ENCODE assay signal across 21 mouse cellular contexts in genomic region chr7:109700213-109700612, GRCm38 (mm10). TPM values are rescaled to one million over a fixed set of nuclear protein-coding genes. Genes with fewer than 3 reads are reported as not detected.
DNase-seq lines count a peak whose midpoint lies in the region; ATAC-seq and TF ChIP-seq lines count a peak whose summit lies in the region.
"Had no signal": no experiment of that assay in that cellular context is flagged by ENCODE, and none has a peak within 500 bp of the region (broad histone marks: within the 10 kb centered on the region; RNA-seq: fewer than 3 reads in every experiment).

No protein-coding gene starts in this region.

- H3K27me3 ChIP-seq in hindbrain, postnatal 0 days (ENCODE audit: insufficient read depth, low read length), result no peaks in the 10 kb centered on the region
- no peaks in the 10 kb centered on the region for H3K27me3 ChIP-seq in hindbrain, embryonic 12.5 days
- no peaks in the 10 kb centered on the region for H3K27me3 ChIP-seq in midbrain, postnatal 0 days (ENCODE audit: insufficient read depth, low read length)
- H3K27me3 ChIP-seq in midbrain, embryonic 14.5 days (ENCODE audit: control insufficient read depth, insufficient read depth, low read length), result no peaks in the 10 kb centered on the region
- no peaks in the 10 kb centered on the region for H3K27me3 ChIP-seq in MEL (ENCODE audit: control insufficient read depth in 1 of 2, insufficient read depth in 2 of 2, low read length in 2 of 2)
- no peaks in the 10 kb centered on the region for H3K27me3 ChIP-seq in splenic B cell, adult 2 months (ENCODE audit: control insufficient read depth, insufficient read depth, low read length, poor library complexity, severe bottlenecking)
- H3K27me3 ChIP-seq: heart, embryonic 15.5 days; neural tube, embryonic 13.5 days had no signal

- no peaks in the 10 kb centered on the region for H3K4me1 ChIP-seq in hindbrain, postnatal 0 days (ENCODE audit: insufficient read depth, low read length)
- H3K4me1 ChIP-seq in hindbrain, embryonic 12.5 days, result 0 out of 2 replicates have a peak, but pooled peaks cover 2% of the 10 kb centered on the region
- H3K4me1 ChIP-seq in midbrain, postnatal 0 days (ENCODE audit: insufficient read depth, low read length), result no peaks in the 10 kb centered on the region
- no peaks in the 10 kb centered on the region for H3K4me1 ChIP-seq in midbrain, embryonic 14.5 days (ENCODE audit: control insufficient read depth, insufficient read depth, low read length)
- H3K4me1 ChIP-seq in MEL (ENCODE audit: control insufficient read depth in 1 of 2, insufficient read depth in 2 of 2, low read length in 2 of 2), result peaks cover 0 to 20% of the 10 kb centered on the region in 2 experiments; a peak in 3 of 4 replicates

- DNase-seq in hindbrain, postnatal 0 days (ENCODE audit: low spot score), result no peak
- DNase-seq in midbrain, postnatal 0 days (ENCODE audit: low spot score), result no peak
- no peak for DNase-seq in midbrain, embryonic 14.5 days
- DNase-seq in MEL (ENCODE audit: low read depth, low spot score), result peak; percentile 53
- peak; percentile 15 for DNase-seq in splenic B cell, adult 2 months (ENCODE audit: low read depth, low spot score)
- no peak for DNase-seq in ovary, postnatal 10 days (ENCODE audit: low spot score)
- DNase-seq: adrenal gland, adult 2 months; cerebellum, adult 9-11 months; right cerebral cortex, adult 18-20 months; thymus, adult 18-20 months had no signal

- H3K9ac ChIP-seq in hindbrain, postnatal 0 days (replicated peaks; ENCODE audit: low read length), result no peak overlapping the region
- H3K9ac ChIP-seq in hindbrain, embryonic 12.5 days, result no peak overlapping the region
- no peak overlapping the region for H3K9ac ChIP-seq in midbrain, postnatal 0 days (replicated peaks; ENCODE audit: low read length, poor library complexity, severe bottlenecking)
- no peak overlapping the region for H3K9ac ChIP-seq in midbrain, embryonic 14.5 days (replicated peaks; ENCODE audit: low read length)
- H3K9ac ChIP-seq in MEL (ENCODE audit: control insufficient read depth, low read depth, low read length, poor library complexity, severe bottlenecking), result no peak overlapping the region
- H3K9ac ChIP-seq: heart, embryonic 15.5 days; hindbrain, embryonic 13.5 days; neural tube, embryonic 13.5 days had no signal

- no peak overlapping the region for H3K4me2 ChIP-seq in hindbrain, postnatal 0 days (ENCODE audit: low read depth, low read length)
- H3K4me2 ChIP-seq in hindbrain, embryonic 12.5 days (replicated peaks), result no peak overlapping the region
- H3K4me2 ChIP-seq in midbrain, postnatal 0 days (ENCODE audit: low read depth, low read length, poor library complexity, severe bottlenecking), result no peak overlapping the region
- H3K4me2 ChIP-seq in midbrain, embryonic 14.5 days (ENCODE audit: low read length), result no peak overlapping the region
- H3K4me2 ChIP-seq: heart, embryonic 15.5 days; hindbrain, embryonic 13.5 days; neural tube, embryonic 13.5 days had no signal

- no peak overlapping the region for H3K4me3 ChIP-seq in hindbrain, postnatal 0 days (ENCODE audit: low read length)
- no peak overlapping the region for H3K4me3 ChIP-seq in hindbrain, embryonic 12.5 days
- no peak overlapping the region for H3K4me3 ChIP-seq in midbrain, postnatal 0 days (ENCODE audit: low read depth, low read length)
- H3K4me3 ChIP-seq in midbrain, embryonic 14.5 days (replicated peaks; ENCODE audit: low read depth, low read length), result no peak overlapping the region
- H3K4me3 ChIP-seq in MEL (ENCODE audit: control insufficient read depth in 1 of 2, insufficient read depth in 1 of 2, low read depth in 2 of 2, low read length in 2 of 2), result no peak overlapping the region
- H3K4me3 ChIP-seq: heart, embryonic 15.5 days; hindbrain, embryonic 13.5 days; neural tube, embryonic 13.5 days had no signal

- peak; percentile 24 for TF ChIP-seq RAD21 in MEL (IDR thresholded peaks at IDR 0.05; ENCODE audit: low read depth, low read length)

- H3K79me2 ChIP-seq in MEL (ENCODE audit: control insufficient read depth, insufficient read depth, low read length, poor library complexity), result peaks cover 4% of the 10 kb centered on the region

- peak; percentile 29 for TF ChIP-seq CTCF in hindbrain, postnatal 0 days (IDR thresholded peaks at IDR 0.05; ENCODE audit: low read depth)
- peak; percentile 29 for TF ChIP-seq CTCF in midbrain, postnatal 0 days (IDR thresholded peaks at IDR 0.05)
- peak; percentile 24 to 52 (median 48); a peak in 5 of 6 replicates for TF ChIP-seq CTCF in MEL (IDR thresholded peaks at IDR 0.05 in 2 of 3, conservative IDR thresholded peaks at IDR 0.05 in 1 of 3; ENCODE audit: control insufficient read depth in 1 of 3, insufficient read depth in 1 of 3, low read depth in 2 of 3, low read length in 3 of 3, poor library complexity in 1 of 3, severe bottlenecking in 1 of 3)

- no peak for ATAC-seq in hindbrain, postnatal 0 days
- ATAC-seq in hindbrain, embryonic 12.5 days (ENCODE audit: low FRiP score), result no peak
- ATAC-seq in midbrain, postnatal 0 days (ENCODE audit: low FRiP score), result no peak
- ATAC-seq in midbrain, embryonic 14.5 days (ENCODE audit: low FRiP score, low TSS enrichment), result no peak
- ATAC-seq in activated CD4-positive, CD25-positive, alpha-beta regulatory T cell, adult 4 months, result no peak

- no peak for TF ChIP-seq EP300 in MEL (IDR thresholded peaks at IDR 0.05; ENCODE audit: low read depth in 1 of 2, low read length in 2 of 2)

- no peaks in the 10 kb centered on the region for H3K9me3 ChIP-seq in hindbrain, postnatal 0 days (ENCODE audit: low read length)
- H3K9me3 ChIP-seq in hindbrain, embryonic 12.5 days (replicated peaks), result no peaks in the 10 kb centered on the region
- H3K9me3 ChIP-seq in midbrain, postnatal 0 days (ENCODE audit: low read length), result no peaks in the 10 kb centered on the region
- no peaks in the 10 kb centered on the region for H3K9me3 ChIP-seq in midbrain, embryonic 14.5 days (ENCODE audit: control insufficient read depth, low read length)
- H3K9me3 ChIP-seq in MEL (replicated peaks; ENCODE audit: insufficient read depth, low read length), result no peaks in the 10 kb centered on the region
- H3K9me3 ChIP-seq: heart, embryonic 15.5 days; hindbrain, embryonic 13.5 days; neural tube, embryonic 13.5 days had no signal

- no peak for TF ChIP-seq POLR2A in MEL (IDR thresholded peaks at IDR 0.05; ENCODE audit: control insufficient read depth in 1 of 2, insufficient read depth in 1 of 2, low read depth in 1 of 2, low read length in 2 of 2, poor library complexity in 1 of 2)

- H3K36me3 ChIP-seq in hindbrain, postnatal 0 days (ENCODE audit: insufficient read depth, low read length), result no peaks in the 10 kb centered on the region
- H3K36me3 ChIP-seq in hindbrain, embryonic 12.5 days, result no peaks in the 10 kb centered on the region
- H3K36me3 ChIP-seq in midbrain, postnatal 0 days (ENCODE audit: insufficient read depth, low read length), result no peaks in the 10 kb centered on the region
- H3K36me3 ChIP-seq in midbrain, embryonic 14.5 days (ENCODE audit: control insufficient read depth, insufficient read depth, low read length), result no peaks in the 10 kb centered on the region
- peaks cover 0 to 13% of the 10 kb centered on the region in 2 experiments; a peak in 2 of 4 replicates for H3K36me3 ChIP-seq in MEL (ENCODE audit: control insufficient read depth in 1 of 2, insufficient read depth in 2 of 2, low read length in 2 of 2)
- no peaks in the 10 kb centered on the region for H3K36me3 ChIP-seq in splenic B cell, adult 2 months (ENCODE audit: control insufficient read depth, insufficient read depth, low read length, poor library complexity, severe bottlenecking)
- H3K36me3 ChIP-seq: G1E; heart, embryonic 15.5 days; hindbrain, embryonic 13.5 days; neural tube, embryonic 13.5 days had no signal

- no peak overlapping the region for H3K27ac ChIP-seq in hindbrain, postnatal 0 days
- H3K27ac ChIP-seq in hindbrain, embryonic 12.5 days, result no peak overlapping the region
- H3K27ac ChIP-seq in midbrain, postnatal 0 days (ENCODE audit: low read depth, low read length), result no peak overlapping the region
- H3K27ac ChIP-seq in midbrain, embryonic 14.5 days (replicated peaks; ENCODE audit: low read depth, low read length), result no peak overlapping the region
- no peak overlapping the region for H3K27ac ChIP-seq in MEL (ENCODE audit: control insufficient read depth, low read depth, low read length)
- H3K27ac ChIP-seq: heart, embryonic 15.5 days; hindbrain, embryonic 13.5 days; neural tube, embryonic 13.5 days had no signal

RNA-seq across cellular contexts. Expression of gene St5, which starts 3.2 kb away (rescaled TPM):
- 29.7 and 34.0 TPM in 2 replicates for total RNA-seq in hindbrain, postnatal 0 days (2014; rRNA removed)
- polyA plus RNA-seq in hindbrain, postnatal 0 days (2015; fragmentation: Nextera tagmentation; extraction: Ambion mirVana), result 21.0 and 21.2 TPM in 2 replicates
- polyA plus RNA-seq in hindbrain, embryonic 12.5 days (2016; fragmentation: Nextera tagmentation; extraction: Ambion mirVana), result 40.3 and 45.3 TPM in 2 replicates
- 25.8 and 48.3 TPM in 2 replicates for total RNA-seq in midbrain, postnatal 0 days (2014; rRNA removed)
- polyA plus RNA-seq in midbrain, postnatal 0 days (2015; fragmentation: Nextera tagmentation; extraction: Ambion mirVana), result 14.4 and 16.0 TPM in 2 replicates
- polyA plus RNA-seq in midbrain, embryonic 14.5 days (2014; fragmentation: Nextera tagmentation; extraction: Ambion mirVana), result 15.6 and 16.4 TPM in 2 replicates
- total RNA-seq in MEL (2012; rRNA removed), result 2.6 and 2.7 TPM in 2 replicates
- 1 to 10 TPM in 1 of 2 experiments, not detected in 1; 3.4 TPM for polyA plus RNA-seq in MEL (2012; ENCODE audit: insufficient read depth in 1 of 2, insufficient read length in 2 of 2, low read depth in 1 of 2, low replicate concordance in 2 of 2, missing spikeins in 1 of 2)
- polyA plus RNA-seq in activated CD4-positive, CD25-positive, alpha-beta regulatory T cell, adult 4 months (2017; shearing (Covaris generic)), result 1 to 10 TPM; 1.3 to 1.7 TPM

RNA-seq across cellular contexts. Expression of gene Akip1, which starts 3.3 kb away (rescaled TPM):
- 1.5 and 9.9 TPM in 2 replicates for total RNA-seq in hindbrain, postnatal 0 days (2014; rRNA removed)
- 15.9 and 16.7 TPM in 2 replicates for polyA plus RNA-seq in hindbrain, postnatal 0 days (2015; fragmentation: Nextera tagmentation; extraction: Ambion mirVana)
- polyA plus RNA-seq in hindbrain, embryonic 12.5 days (2016; fragmentation: Nextera tagmentation; extraction: Ambion mirVana), result 15.4 and 18.2 TPM in 2 replicates
- total RNA-seq in midbrain, postnatal 0 days (2014; rRNA removed), result 7.3 and 8.2 TPM in 2 replicates
- polyA plus RNA-seq in midbrain, postnatal 0 days (2015; fragmentation: Nextera tagmentation; extraction: Ambion mirVana), result 12.1 and 13.7 TPM in 2 replicates
- polyA plus RNA-seq in midbrain, embryonic 14.5 days (2014; fragmentation: Nextera tagmentation; extraction: Ambion mirVana), result 10.0 and 10.3 TPM in 2 replicates
- total RNA-seq in MEL (2012; rRNA removed), result 26.4 and 29.0 TPM in 2 replicates
- polyA plus RNA-seq in MEL (2012; ENCODE audit: insufficient read depth in 1 of 2, insufficient read length in 2 of 2, low read depth in 1 of 2, low replicate concordance in 2 of 2, missing spikeins in 1 of 2), result 10 to 100 TPM in 1 of 2 experiments, not detected in 1; 34.0 TPM
- polyA plus RNA-seq in activated CD4-positive, CD25-positive, alpha-beta regulatory T cell, adult 4 months (2017; shearing (Covaris generic)), result 10 to 100 TPM; 25.5 to 35.6 TPM

RNA-seq across cellular contexts. Expression of gene BC051019, which starts 23.4 kb away (rescaled TPM):
- 0.68 TPM in 1 of 2 replicates, not detected in the other for total RNA-seq in hindbrain, postnatal 0 days (2014; rRNA removed)
- polyA plus RNA-seq in hindbrain, postnatal 0 days (2015; fragmentation: Nextera tagmentation; extraction: Ambion mirVana), result 0.63 and 0.67 TPM in 2 replicates
- polyA plus RNA-seq in hindbrain, embryonic 12.5 days (2016; fragmentation: Nextera tagmentation; extraction: Ambion mirVana), result 0.74 and 0.78 TPM in 2 replicates
- 1.5 TPM in 1 of 2 replicates, not detected in the other for total RNA-seq in midbrain, postnatal 0 days (2014; rRNA removed)
- 0.45 and 0.58 TPM in 2 replicates for polyA plus RNA-seq in midbrain, postnatal 0 days (2015; fragmentation: Nextera tagmentation; extraction: Ambion mirVana)
- polyA plus RNA-seq in midbrain, embryonic 14.5 days (2014; fragmentation: Nextera tagmentation; extraction: Ambion mirVana), result not detected in 2 replicates
- 0.10 TPM in 1 of 2 replicates, not detected in the other for total RNA-seq in MEL (2012; rRNA removed)
- polyA plus RNA-seq in MEL (2012; ENCODE audit: insufficient read depth in 1 of 2, insufficient read length in 2 of 2, low read depth in 1 of 2, low replicate concordance in 2 of 2, missing spikeins in 1 of 2), result under 1 TPM in 1 of 2 experiments, not detected in 1; 0.39 TPM
- polyA plus RNA-seq in activated CD4-positive, CD25-positive, alpha-beta regulatory T cell, adult 4 months (2017; shearing (Covaris generic)), result under 1 TPM in 1 of 2 experiments, not detected in 1; 0.26 TPM
- total RNA-seq: adrenal gland, adult 2 months; G1E; gastrocnemius, postnatal 4 days; left cerebral cortex, postnatal 14 days; megakaryocyte progenitor cell, adult 5-6 weeks had no signal
- polyA plus RNA-seq: adrenal gland, adult 2 months; G1E; kidney, embryonic 14.5 days had no signal

RNA-seq across cellular contexts. Expression of gene Ascl3, which starts 31.3 kb away (rescaled TPM):
- total RNA-seq in hindbrain, postnatal 0 days (2014; rRNA removed), result not detected in 2 replicates
- polyA plus RNA-seq in hindbrain, postnatal 0 days (2015; fragmentation: Nextera tagmentation; extraction: Ambion mirVana), result 0.44 TPM in 1 of 2 replicates, not detected in the other
- polyA plus RNA-seq in hindbrain, embryonic 12.5 days (2016; fragmentation: Nextera tagmentation; extraction: Ambion mirVana), result 0.47 TPM in 1 of 2 replicates, not detected in the other
- not detected in 2 replicates for total RNA-seq in midbrain, postnatal 0 days (2014; rRNA removed)
- polyA plus RNA-seq in midbrain, postnatal 0 days (2015; fragmentation: Nextera tagmentation; extraction: Ambion mirVana), result 0.23 TPM in 1 of 2 replicates, not detected in the other
- not detected in 2 replicates for polyA plus RNA-seq in midbrain, embryonic 14.5 days (2014; fragmentation: Nextera tagmentation; extraction: Ambion mirVana)
- total RNA-seq in MEL (2012; rRNA removed), result not detected in 2 replicates
- not detected for polyA plus RNA-seq in MEL (2012; ENCODE audit: insufficient read depth in 1 of 2, insufficient read length in 2 of 2, low read depth in 1 of 2, low replicate concordance in 2 of 2, missing spikeins in 1 of 2)
- polyA plus RNA-seq in activated CD4-positive, CD25-positive, alpha-beta regulatory T cell, adult 4 months (2017; shearing (Covaris generic)), result not detected
- total RNA-seq: adrenal gland, adult 2 months; G1E; gastrocnemius, postnatal 4 days; left cerebral cortex, postnatal 14 days; megakaryocyte progenitor cell, adult 5-6 weeks had no signal
- polyA plus RNA-seq: G1E; heart, embryonic 15.5 days; kidney, embryonic 14.5 days; liver, embryonic 16.5 days had no signal

RNA-seq across cellular contexts. Expression of gene Tmem9b, which starts 52.5 kb away (rescaled TPM):
- 224 and 308 TPM in 2 replicates for total RNA-seq in hindbrain, postnatal 0 days (2014; rRNA removed)
- 159 and 163 TPM in 2 replicates for polyA plus RNA-seq in hindbrain, postnatal 0 days (2015; fragmentation: Nextera tagmentation; extraction: Ambion mirVana)
- polyA plus RNA-seq in hindbrain, embryonic 12.5 days (2016; fragmentation: Nextera tagmentation; extraction: Ambion mirVana), result 62.5 and 69.9 TPM in 2 replicates
- 316 and 407 TPM in 2 replicates for total RNA-seq in midbrain, postnatal 0 days (2014; rRNA removed)
- 167 and 169 TPM in 2 replicates for polyA plus RNA-seq in midbrain, postnatal 0 days (2015; fragmentation: Nextera tagmentation; extraction: Ambion mirVana)
- 132 and 148 TPM in 2 replicates for polyA plus RNA-seq in midbrain, embryonic 14.5 days (2014; fragmentation: Nextera tagmentation; extraction: Ambion mirVana)
- 25.1 and 30.6 TPM in 2 replicates for total RNA-seq in MEL (2012; rRNA removed)
- polyA plus RNA-seq in MEL (2012; ENCODE audit: insufficient read depth in 1 of 2, insufficient read length in 2 of 2, low read depth in 1 of 2, low replicate concordance in 2 of 2, missing spikeins in 1 of 2), result 10 to 100 TPM in 1 of 2 experiments, not detected in 1; 26.4 TPM
- polyA plus RNA-seq in activated CD4-positive, CD25-positive, alpha-beta regulatory T cell, adult 4 months (2017; shearing (Covaris generic)), result 100 to 1,000 TPM; 118 to 122 TPM

Comparison
In these comparisons a context has a peak if more than half of its experiments do, and no peak if none do; other contexts are left out.
1. DNase-seq: peak in MEL (single experiment) and splenic B cell, adult 2 months (single experiment); none in hindbrain, postnatal 0 days (single experiment), midbrain, postnatal 0 days (single experiment), midbrain, embryonic 14.5 days (single experiment) and ovary, postnatal 10 days (single experiment).
2. Peak in every context shown above with its lines, with median percentiles within 50 percentile points of each other: CTCF ChIP-seq.